Mouse (Mus musculus): Measurements from ENCODE around the gene Cdk19.
A peak's percentile ranks its signal among the peaks of the same experiment; 100 is the strongest.
"Not testable (repeated sequence)": the region's sequence is repeated elsewhere in the genome, so short reads cannot be mapped to it uniquely, and the experiment has no call there.

Cdk19 gene

GRCm38 (mm10) chr10:40479621-40480193, 140.3 kb downstream of the Cdk19 start:
- DNase-seq (ENCODE audit: low spot score in 2 of 2): no peak

GRCm38 (mm10) chr10:40481534-40481933, 142.2 kb downstream of the Cdk19 start:
- no peak for DNase-seq (ENCODE audit: low spot score in 2 of 2)

GRCm38 (mm10) chr10:40482285-40482684, 142.9 kb downstream of the Cdk19 start:
- DNase-seq (ENCODE audit: low spot score in 2 of 2): no peak

- DNase-seq (ENCODE audit: low spot score in 2 of 2): no peak
Observed at GRCm38 (mm10) chr10:40489086-40489796, 149.9 kb downstream of the Cdk19 start.

- DNase-seq (ENCODE audit: low spot score in 2 of 2): no peak
Observed at GRCm38 (mm10) chr10:40491131-40491530, 151.8 kb downstream of the Cdk19 start.

- no peak for DNase-seq (ENCODE audit: low spot score in 2 of 2)
Observed at GRCm38 (mm10) chr10:40491748-40492147, 152.4 kb downstream of the Cdk19 start.

GRCm38 (mm10) chr10:40494181-40495162, 155.1 kb downstream of the Cdk19 start:
- no peak for DNase-seq (ENCODE audit: low spot score in 2 of 2)

- DNase-seq (ENCODE audit: low spot score in 2 of 2): no peak
Observed at GRCm38 (mm10) chr10:40497301-40498041, 158.1 kb downstream of the Cdk19 start.

GRCm38 (mm10) chr10:40498426-40498825, 159.1 kb downstream of the Cdk19 start:
- no peak for DNase-seq (ENCODE audit: low spot score in 2 of 2)

- DNase-seq (ENCODE audit: low spot score in 2 of 2): peak; percentile 72 to 76
Observed at GRCm38 (mm10) chr10:40499314-40500252, 160.2 kb downstream of the Cdk19 start.

GRCm38 (mm10) chr10:40500723-40501245, 161.4 kb downstream of the Cdk19 start:
- DNase-seq (ENCODE audit: low spot score in 2 of 2): no peak

- no peak for DNase-seq (ENCODE audit: low spot score in 2 of 2)
Observed at GRCm38 (mm10) chr10:40502734-40503133, 163.4 kb downstream of the Cdk19 start.

GRCm38 (mm10) chr10:40510356-40510755, 171.0 kb downstream of the Cdk19 start:
- no peak for DNase-seq (ENCODE audit: low spot score in 2 of 2)

- DNase-seq (ENCODE audit: low spot score in 2 of 2): no peak
Observed at GRCm38 (mm10) chr10:40511221-40511677, 171.9 kb downstream of the Cdk19 start.

GRCm38 (mm10) chr10:40512185-40512584, 172.8 kb downstream of the Cdk19 start:
- DNase-seq (ENCODE audit: low spot score in 2 of 2): no peak

GRCm38 (mm10) chr10:40512996-40513395, 173.6 kb downstream of the Cdk19 start:
- DNase-seq (ENCODE audit: low spot score in 2 of 2): not testable (repeated sequence)

GRCm38 (mm10) chr10:40515225-40515681, 175.9 kb downstream of the Cdk19 start:
- DNase-seq (ENCODE audit: low spot score in 2 of 2): no peak

- DNase-seq (ENCODE audit: low spot score in 2 of 2): peak in 1 of 2 experiments; percentile 29
Observed at GRCm38 (mm10) chr10:40516421-40516820, 177.1 kb downstream of the Cdk19 start.

GRCm38 (mm10) chr10:40519586-40519985, 180.2 kb downstream of the Cdk19 start:
- peak; percentile 47 to 64 for DNase-seq (ENCODE audit: low spot score in 2 of 2)

GRCm38 (mm10) chr10:40521579-40521978, 182.2 kb downstream of the Cdk19 start:
- no peak for DNase-seq (ENCODE audit: low spot score in 2 of 2)

All from frontal cortex, postnatal 36 days (tissue).